Mouse (Mus musculus) bone marrow, adult 2 months (tissue): ENCODE results near the gene Smpd4.

ENCODE experiments used
- CTCF ChIP-seq: fragments of 200-500 bp; IDR thresholded peaks from 2 replicates; pipeline ENCODE4 v1.5.1; 2011; ENCODE audit warnings: low read length, control low read depth; ENCODE audit not compliant: control insufficient read depth, insufficient read depth
- POLR2A ChIP-seq: fragments of 200-500 bp; IDR thresholded peaks from 2 replicates; pipeline ENCODE4 v1.6.1; 2011; ENCODE audit warnings: low read depth, mild to moderate bottlenecking, control low read depth, low read length, borderline replicate concordance; ENCODE audit not compliant: control insufficient read depth

- TF ChIP-seq POLR2A, result no peak
- no peak for TF ChIP-seq CTCF
These were observed 2.8 kb downstream of the Smpd4 start for GRCm38 (mm10) chr16:17621936-17622335.
